Mouse (Mus musculus): ENCODE data around the gene Sult6b1.

Gene Sult6b1

GRCm38 (mm10) chr17:78906892-78907291 lies at the start of gene Sult6b1:
Gene Sult6b1, minus strand, starts transcription at chr17:78906992.
- no peak for DNase-seq

GRCm38 (mm10) chr17:78953240-78953639 lies 46.4 kb upstream of the Sult6b1 start:
- DNase-seq: no peak

GRCm38 (mm10) chr17:78952070-78952469 lies 45.3 kb upstream of the Sult6b1 start:
- no peak for DNase-seq

- no peak for DNase-seq
Measured at GRCm38 (mm10) chr17:78951225-78951624, 44.4 kb upstream of the Sult6b1 start.

GRCm38 (mm10) chr17:78942579-78942978 lies 35.8 kb upstream of the Sult6b1 start:
- no peak for DNase-seq

GRCm38 (mm10) chr17:78938927-78939326 lies 32.1 kb upstream of the Sult6b1 start:
- no peak for DNase-seq

GRCm38 (mm10) chr17:78937229-78937853 lies 30.5 kb upstream of the Sult6b1 start:
- DNase-seq: no peak

- peak; percentile 98 for DNase-seq
Measured at GRCm38 (mm10) chr17:78936466-78937228, 29.9 kb upstream of the Sult6b1 start, which contains the start of the genes Cebpz and Ndufaf7. Gene Cebpz, minus strand, starts transcription at chr17:78937066. Gene Ndufaf7, plus strand, starts transcription at chr17:78937136.

GRCm38 (mm10) chr17:78935857-78936256 lies 29.1 kb upstream of the Sult6b1 start:
- DNase-seq: no peak

GRCm38 (mm10) chr17:78917696-78918095 lies 10.9 kb upstream of the Sult6b1 start:
- no peak for DNase-seq

GRCm38 (mm10) chr17:78916899-78917298 lies 10.1 kb upstream of the Sult6b1 start:
- no peak for DNase-seq

GRCm38 (mm10) chr17:78916369-78916813 lies 9.6 kb upstream of the Sult6b1 start, which contains the start of gene Cebpzos:
Gene Cebpzos, plus strand, starts transcription at chr17:78916500.
- peak; percentile 95 for DNase-seq

- DNase-seq: no peak
Measured at GRCm38 (mm10) chr17:78915772-78916171, 9.0 kb upstream of the Sult6b1 start.

- no peak for DNase-seq
Measured at GRCm38 (mm10) chr17:78913921-78914320, 7.1 kb upstream of the Sult6b1 start.

- DNase-seq: no peak
Measured at GRCm38 (mm10) chr17:78912861-78913281, 6.1 kb upstream of the Sult6b1 start.

GRCm38 (mm10) chr17:78909374-78909773 lies 2.6 kb upstream of the Sult6b1 start:
- DNase-seq: no peak

- DNase-seq: no peak
Measured at GRCm38 (mm10) chr17:78903158-78903557, 3.6 kb downstream of the Sult6b1 start.

- DNase-seq: peak; percentile 58
Measured at GRCm38 (mm10) chr17:78895394-78895793, 11.4 kb downstream of the Sult6b1 start.

- DNase-seq: no peak
Measured at GRCm38 (mm10) chr17:78894991-78895390, 11.8 kb downstream of the Sult6b1 start.

- DNase-seq: no peak
Measured at GRCm38 (mm10) chr17:78891020-78891419, 15.8 kb downstream of the Sult6b1 start.

- no peak for DNase-seq
Measured at GRCm38 (mm10) chr17:78889184-78889583, 17.6 kb downstream of the Sult6b1 start.

- DNase-seq: no peak
Measured at GRCm38 (mm10) chr17:78888554-78888953, 18.2 kb downstream of the Sult6b1 start.

- no peak for DNase-seq
Measured at GRCm38 (mm10) chr17:78885286-78886065, 21.3 kb downstream of the Sult6b1 start.
